Mouse (Mus musculus): ENCODE results near the gene 1700028J19Rik.
"Not testable (repeated sequence)": the region's sequence is repeated elsewhere in the genome, so short reads cannot be mapped to it uniquely, and the experiment has no call there.

1700028J19Rik gene

DNA sequence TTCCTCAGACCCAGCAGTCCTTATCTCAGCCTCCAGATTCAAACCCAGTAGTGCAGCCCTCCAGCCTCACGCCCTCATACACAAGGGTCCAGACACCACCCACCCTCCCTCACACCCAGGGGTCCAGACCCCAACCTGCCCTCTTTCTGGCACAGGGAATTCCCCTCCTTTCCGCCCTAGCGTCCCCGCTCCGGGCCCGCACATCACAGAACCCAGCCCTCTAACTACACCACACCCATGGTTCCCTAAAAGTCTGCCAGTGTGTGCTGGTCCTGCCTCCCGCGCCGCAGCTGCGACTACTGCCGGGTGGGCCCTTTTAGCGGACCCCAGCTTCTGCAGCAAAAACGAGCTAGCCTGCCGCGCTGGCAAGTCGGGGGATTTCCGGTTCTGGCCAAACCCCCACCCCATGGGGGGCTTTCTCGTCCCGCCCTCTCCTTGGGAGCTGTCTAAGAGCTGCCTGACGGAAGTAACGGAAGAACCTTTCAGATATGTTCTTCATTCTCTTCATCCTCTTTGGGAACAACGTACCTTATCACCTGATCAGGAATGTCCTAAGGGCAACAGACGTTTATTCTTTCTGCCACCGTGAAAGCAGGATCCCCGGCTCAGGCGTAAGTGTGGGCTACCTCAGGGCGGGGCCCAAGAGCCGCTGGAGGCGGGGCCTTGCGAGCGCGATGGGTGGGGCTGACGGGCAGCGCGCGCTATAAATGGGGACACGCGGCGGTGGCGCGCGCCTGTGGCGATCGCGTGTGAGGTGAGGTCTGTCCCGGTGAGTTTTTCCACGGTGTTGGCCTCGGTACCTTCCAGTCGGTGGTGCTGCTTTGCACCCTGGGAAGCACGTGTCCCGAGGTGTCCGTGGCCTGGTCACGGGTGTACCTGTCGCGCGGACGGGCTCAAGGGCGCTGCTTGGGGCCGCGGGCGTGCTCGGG lies at the start of gene 1700028J19Rik, which contains the start of gene 2410002F23Rik:
Gene 1700028J19Rik (minus strand): TSS at position 641 of the 929 bp plus-strand sequence.
Gene 2410002F23Rik (plus strand): TSS at position 668 of the 929 bp plus-strand sequence.
- peak; percentile 96 for DNase-seq

DNA sequence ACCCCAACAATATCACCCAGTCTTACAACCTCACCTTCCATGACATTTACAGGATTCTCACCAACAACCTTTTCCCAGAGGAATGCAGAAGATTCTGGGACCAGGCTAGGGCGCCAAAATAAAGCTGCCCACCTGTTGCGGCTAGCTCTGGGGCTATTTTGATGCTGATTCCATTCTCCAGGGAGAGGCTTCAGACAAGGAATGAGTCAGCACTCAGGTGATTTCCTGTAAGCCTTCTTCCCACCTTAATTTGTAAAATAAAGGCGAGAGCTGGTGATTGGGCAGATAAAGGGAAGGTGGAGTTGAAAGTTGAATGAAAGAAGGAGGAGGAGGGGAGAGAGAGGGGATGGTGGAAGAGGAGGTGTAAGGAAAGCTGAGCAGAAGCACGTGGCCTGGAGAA lies 44.9 kb upstream of the 1700028J19Rik start:
- no peak for DNase-seq

DNA sequence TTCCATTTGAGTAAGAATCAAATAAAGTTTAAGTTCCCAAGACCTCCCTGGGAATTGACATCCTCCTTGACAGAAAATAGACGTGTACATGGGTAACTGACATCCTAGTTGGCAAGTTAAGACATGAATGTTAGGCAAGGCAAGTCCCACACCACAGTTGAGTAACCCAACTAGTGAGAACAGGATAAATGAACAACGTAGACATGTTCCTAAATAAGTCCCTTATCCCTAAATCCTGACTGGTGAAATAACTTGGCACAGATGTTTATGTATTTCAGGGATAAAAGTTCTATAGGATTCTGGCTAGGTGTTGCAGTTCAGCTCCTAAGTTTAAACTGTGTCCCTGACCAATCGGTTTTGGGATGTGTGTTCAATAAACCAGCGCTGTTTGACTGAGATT lies 44.5 kb upstream of the 1700028J19Rik start:
- DNase-seq = no peak

DNA sequence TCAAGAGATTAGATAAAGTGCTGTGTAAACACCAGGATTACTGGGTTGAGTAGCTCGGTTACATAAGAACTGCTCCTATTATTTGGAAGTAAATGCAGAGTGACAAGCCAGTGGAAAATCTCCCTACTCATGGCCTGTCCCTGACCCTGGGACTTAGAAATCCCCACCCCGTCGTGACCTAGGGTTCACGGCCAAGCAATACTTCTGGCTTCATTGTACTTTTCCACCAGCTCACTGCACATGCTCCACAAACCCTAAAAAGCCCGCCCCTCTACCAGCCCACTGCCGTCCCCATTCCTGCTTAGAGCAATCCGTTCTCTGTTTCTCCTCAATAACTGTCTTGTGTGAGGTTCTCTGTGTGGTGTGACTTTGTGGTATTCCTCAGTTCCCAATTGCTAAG lies 41.3 kb upstream of the 1700028J19Rik start:
- no peak for DNase-seq

DNA sequence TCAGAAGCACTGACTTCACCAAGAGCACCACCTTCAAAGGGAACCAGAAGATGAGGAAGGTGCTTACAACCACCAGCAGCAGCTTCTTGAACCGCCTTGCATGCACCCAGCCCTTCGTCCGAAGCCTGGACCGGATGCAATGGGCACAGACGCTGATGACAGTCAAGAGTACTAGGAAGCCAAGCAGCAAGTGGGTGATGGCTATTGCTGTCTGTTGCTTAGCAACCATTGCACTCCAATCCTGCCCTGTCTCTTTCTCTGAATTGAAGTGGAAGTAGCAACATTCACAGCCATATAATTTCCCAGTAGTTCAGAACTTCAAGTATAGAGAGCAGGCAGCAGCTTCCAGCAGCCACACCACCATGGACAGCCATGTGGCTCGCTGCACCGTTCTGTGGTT lies 35.1 kb upstream of the 1700028J19Rik start:
- no peak for DNase-seq

DNA sequence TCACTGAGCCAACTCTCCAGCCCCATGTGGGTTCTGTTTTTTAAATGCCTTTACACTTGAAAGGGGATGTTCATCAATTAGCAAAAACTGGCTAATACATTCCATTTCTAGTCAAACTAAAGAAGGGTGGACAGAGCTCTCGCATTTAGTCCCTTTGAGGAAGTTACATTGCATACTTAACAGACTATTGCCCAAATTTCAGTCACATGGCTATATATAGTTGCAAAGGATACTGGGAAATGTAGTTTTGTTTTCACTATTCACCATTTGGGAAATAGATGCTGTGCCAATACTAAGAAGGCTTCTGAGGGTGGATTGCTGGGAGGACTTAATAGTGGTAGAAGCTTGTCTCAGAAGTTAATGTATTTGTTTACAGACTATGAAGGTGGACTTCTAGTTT lies 34.5 kb upstream of the 1700028J19Rik start:
- DNase-seq = no peak

DNA sequence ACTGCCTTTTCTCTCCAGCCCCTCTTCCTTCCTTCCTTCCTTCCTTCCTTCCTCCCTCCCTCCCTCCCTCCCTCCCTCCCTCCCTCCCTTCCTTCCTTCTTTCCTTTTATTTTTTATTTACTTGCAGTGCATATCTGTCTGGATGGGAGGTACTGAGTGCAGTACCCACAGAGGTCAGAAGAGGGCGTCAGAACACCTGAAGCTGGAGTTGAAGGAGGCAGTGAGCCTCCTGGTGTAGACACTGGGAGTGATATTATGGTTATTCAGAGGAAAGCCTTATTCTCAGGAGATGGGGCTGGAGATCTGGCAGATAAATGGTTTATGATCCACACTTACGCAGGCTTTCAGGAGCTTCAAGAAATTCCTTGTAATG lies 30.7 kb upstream of the 1700028J19Rik start:
- DNase-seq = peak; percentile 65

DNA sequence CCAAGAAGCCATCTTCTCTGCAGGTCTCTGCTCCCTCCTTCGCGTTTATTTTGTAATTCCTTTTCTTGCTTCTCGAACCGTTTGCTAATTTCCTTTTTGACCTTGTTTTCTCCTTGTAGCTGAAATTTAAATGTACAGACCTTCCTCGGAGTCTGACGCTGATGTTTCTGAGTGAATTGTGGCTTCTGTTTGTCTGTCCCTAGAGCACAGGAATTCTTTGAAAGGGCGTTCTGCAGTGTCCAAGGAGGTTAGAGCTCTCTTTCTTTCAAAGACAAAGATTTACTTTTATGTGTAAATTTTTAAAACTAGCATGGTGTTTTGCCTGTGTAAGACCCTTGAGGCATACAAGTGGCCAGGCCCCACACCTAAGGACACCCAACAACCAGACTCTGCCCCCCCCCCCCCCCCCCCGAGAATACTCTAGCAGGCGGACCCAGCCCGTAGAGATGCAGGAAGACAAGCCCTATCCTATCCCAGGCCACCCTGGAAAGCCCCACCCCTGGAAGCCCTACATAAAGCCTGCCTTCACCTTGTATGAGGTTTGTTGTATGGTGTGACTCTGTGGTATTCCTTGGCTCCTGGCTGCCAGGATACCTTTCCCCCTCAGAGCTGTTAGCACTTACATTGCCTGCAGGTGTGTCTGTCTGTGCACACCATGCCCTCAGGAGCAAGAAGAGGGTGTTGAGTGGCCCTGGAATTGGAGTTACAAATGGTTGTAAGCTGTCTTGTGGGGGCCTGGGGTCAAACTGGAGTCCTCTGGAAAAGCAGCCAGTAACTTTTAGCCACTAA lies 30.2 kb upstream of the 1700028J19Rik start:
- DNase-seq = no peak

DNA sequence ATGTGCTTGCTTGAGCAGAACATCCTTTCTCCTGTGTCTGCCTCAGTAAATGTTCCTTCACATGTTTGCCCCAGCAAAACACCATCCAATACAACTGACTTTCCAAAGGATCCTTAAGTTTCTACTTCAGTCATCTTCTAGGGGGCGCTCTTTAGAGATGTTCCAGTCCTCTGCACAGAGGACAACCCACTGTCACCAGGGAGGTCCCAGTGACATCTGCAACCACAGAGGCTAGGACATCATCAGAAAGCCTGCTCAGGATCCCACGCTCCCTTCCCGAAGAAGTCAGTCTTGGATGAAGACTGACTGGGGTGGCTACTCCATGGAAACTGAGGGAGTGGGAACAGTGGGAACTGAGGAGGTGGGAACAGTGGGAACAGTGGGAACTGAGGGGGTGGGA lies 29.1 kb upstream of the 1700028J19Rik start:
- DNase-seq = no peak

DNA sequence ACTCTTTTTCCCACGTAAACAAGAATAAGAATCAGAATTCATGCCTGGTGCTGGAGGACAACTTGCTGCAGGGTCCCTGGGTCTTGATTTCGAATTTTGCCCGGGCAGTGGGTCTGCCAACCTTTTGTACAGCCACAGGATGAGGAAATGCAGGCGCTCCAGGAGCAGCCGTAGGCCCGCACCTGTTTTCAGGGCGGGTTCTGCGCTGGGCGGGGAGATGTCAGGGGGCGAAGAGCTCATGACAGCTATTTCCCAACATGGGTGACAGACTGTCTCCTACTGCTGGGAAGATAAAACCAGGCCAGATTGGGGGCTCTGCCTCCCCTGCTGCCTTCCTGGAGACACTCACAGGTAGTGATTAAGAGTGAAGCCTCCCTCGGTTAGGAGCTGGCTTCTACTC lies 27.6 kb upstream of the 1700028J19Rik start:
- DNase-seq = no peak

DNA sequence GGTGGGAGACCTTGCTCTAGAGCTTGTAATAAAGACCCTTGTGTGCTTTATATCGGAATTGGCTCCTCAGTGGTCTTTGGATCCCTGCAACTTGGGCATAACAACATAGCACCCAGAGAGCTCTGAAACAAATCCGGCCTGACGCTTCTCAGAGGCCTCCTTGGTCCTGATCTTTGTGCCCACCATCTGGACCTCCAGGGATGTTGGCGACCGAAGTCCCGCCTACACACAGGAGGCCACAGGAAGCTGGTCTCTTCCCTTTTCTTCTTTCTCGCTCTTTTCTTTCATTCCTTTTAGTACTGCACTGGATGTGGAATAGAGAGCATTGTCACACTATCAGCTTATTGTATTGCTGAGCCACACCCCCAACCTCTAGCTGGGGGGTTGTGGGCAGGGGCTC lies 27.0 kb upstream of the 1700028J19Rik start:
- no peak for DNase-seq

DNA sequence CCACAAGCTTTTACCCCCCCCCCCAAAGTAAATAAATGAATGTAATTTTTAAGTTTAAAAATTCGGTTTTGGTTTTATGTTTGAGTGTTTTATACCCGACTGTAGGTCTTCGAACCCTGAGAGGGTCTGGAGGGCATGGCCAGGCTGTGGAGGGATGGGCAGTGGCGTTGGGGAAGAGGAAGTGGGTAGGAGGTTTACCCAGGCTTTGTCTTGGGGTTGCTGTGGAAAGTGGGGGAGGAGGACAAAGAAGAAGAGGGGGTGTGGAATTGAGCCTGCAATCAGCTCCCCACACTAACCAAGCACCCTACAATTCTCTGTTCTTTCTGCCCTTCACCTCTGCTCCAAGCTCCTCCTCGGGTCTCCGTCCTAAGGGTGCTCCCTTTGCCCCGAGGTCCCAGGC lies 26.1 kb upstream of the 1700028J19Rik start:
- DNase-seq = no peak

DNA sequence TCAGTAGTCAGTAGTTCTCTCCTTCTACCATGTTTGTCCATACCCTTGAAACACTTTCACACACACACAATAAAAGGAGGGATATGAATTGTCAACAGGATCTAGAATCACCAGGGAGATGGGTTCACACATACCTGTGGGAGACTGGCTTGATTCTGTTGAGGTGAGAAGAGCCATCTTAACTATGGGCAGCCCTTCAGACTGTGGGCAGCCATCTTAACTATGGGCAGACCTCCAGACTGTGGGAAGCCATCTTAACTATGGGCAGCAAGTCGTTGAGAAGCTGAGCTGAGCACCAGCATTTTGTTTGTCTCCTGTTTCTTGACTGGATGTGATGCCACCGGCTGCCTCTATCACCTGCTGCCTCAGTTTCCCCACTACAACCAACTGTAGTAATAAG lies 24.8 kb upstream of the 1700028J19Rik start:
- no peak for DNase-seq

DNA sequence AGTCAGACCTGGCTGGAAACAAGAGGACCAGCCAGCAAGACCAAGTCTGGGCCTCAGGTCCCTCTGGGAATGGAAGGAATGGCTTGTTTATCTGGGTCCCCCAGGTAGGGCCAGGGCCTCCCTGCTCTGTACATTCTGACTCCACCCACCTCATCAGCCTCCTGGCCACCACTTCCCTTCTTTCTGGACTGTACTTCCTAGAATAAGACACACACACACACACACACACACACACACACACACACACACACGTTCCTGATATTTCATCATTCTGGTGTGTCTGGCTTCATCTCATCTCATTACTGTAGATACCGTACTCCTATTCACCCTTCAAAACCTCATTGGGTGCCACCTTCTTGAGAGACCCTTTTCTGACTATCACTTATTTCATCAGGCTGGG lies 22.9 kb upstream of the 1700028J19Rik start:
- no peak for DNase-seq

DNA sequence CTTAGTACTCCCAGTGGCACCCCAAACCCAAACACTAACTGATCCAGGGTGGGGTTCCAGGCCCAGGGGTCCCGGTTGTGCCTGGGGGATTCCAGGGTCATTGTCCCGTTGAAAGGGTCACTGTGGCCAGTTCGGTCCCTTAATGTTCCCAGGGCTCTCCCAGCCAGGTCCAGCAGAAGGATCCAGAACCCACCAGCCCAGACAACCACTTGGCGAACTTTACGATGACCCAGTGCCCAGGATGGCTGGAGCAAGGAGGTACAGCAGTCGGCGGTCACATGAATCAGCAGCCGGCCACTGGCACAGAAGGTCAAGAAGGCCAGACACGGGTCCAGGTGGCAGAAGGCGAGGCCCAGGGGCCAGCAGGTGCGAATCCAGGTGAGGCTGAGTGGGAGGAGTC lies 21.6 kb upstream of the 1700028J19Rik start:
- no peak for DNase-seq

DNA sequence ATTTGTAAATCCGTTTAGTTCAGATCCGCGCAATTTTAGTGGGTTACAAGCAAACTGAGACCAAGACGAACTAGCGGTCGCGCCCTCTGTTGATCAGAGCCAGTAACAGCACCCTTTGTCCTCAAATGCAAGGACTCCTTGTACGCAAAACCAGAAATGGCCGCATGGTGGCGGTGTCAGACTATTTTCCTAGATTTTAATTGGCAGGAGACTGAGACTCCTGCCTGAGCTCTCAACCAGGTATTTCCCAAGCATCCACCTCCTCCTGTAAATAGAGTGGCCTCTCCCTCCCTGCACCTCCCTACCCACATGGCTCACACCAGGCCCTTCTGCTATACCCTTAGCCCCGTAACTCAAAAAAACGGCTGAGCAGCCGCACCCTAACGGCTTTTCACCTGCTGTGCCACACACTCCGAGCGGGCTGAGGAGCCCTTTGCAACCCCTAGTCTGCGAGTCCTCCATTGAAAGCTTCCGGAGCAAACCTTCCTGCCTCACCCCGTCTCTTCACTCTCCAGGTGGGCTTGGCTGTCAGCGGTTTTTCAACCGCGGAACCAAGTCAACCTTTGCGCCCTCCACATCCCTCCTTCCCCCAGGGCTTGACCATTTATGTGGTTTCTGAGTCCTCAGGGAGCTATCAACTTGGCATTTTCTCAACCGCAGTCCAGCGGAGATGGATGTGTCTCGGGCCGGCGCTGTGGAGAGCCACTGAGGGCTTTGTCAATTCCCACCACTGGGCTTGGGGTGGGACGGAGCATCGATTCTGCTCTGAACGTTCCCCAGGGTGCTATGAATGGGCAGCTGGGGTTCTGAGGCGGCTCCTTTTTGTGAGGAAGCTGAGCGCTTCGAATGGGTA lies 16.5 kb upstream of the 1700028J19Rik start:
- peak; percentile 96 for DNase-seq

DNA sequence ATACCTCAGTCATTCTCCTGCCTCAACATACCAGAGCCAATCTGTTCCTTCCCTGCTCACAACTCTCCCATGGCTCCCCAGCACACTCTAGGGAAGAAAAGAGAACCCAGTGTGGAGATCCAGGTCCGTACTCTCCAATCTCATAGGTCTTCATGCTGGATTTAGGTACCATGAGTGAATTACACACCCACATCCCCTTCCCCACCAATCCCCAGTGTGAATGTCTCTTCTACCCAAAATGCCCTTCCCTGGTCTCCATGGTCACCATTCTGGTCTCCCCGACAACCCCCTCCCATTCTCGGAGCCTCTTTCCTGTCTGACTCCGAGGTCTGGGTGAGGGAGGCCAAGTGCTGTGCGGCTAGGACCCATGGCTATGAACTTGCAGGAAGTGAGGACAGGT lies 14.7 kb upstream of the 1700028J19Rik start, which contains the start of gene Gm15517:
Gene Gm15517 (plus strand): TSS at position 301 of the 400 bp plus-strand sequence.
- no peak for DNase-seq

DNA sequence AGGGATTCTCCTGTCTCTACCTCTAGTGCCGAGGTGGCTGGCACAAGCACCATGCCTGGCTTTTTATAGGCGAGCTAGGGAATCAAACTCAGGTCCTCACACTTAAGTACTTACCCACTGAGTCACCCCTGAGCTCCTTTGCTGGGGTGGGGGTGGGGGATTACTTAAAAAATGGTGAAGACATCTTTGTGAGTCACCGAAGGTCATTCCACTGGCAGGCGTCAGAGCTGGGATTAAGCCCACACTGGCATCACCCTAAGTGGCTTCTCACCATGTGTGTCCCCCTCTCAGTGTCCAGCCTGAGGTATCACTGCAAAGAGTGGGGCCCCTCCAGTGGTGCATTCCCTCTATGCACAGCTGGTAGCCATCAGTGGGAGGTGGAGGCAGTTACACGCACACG lies 13.9 kb upstream of the 1700028J19Rik start:
- no peak for DNase-seq

DNA sequence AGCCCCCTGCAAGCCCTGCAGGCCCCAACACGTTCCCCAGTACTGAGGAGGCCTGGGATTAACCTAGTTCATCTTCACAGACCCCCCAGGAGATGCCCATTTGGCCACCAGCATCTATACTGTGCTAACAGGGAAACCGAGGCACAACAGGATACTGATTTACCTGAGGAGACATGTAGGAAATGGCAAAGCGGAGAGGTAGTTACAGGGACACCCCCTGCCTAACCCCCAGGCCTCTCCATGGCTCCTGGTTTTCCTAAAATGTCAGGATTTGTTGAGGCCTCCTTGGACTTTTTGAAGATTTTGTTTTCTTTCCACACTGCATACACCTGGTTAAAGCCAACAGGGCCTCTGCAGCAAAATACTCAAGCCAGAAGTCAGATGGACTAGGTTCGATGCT lies 10.8 kb upstream of the 1700028J19Rik start, which contains the start of gene Acp4:
Gene Acp4 (minus strand): TSS at position 101 of the 400 bp plus-strand sequence.
- no peak for DNase-seq

DNA sequence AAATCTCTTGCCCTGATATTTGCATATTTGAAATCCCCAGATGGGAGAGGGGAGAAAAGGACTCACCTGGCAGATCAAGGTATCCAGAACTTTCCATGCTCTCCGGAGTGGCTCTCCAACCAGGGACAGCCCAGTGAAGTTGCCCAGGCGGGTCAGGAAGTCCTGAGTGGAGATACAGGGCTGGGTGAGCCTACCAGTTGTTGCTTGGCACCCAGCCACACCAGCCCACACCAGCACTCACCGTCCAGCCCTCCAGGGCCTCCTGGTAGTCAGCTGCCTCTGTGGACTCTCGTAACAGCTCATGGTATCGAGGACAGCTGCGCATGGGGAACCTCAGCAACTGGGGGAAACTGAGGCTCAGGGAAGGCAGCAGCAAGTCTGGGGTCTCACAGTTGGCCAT lies 8.4 kb upstream of the 1700028J19Rik start:
- no peak for DNase-seq

DNA sequence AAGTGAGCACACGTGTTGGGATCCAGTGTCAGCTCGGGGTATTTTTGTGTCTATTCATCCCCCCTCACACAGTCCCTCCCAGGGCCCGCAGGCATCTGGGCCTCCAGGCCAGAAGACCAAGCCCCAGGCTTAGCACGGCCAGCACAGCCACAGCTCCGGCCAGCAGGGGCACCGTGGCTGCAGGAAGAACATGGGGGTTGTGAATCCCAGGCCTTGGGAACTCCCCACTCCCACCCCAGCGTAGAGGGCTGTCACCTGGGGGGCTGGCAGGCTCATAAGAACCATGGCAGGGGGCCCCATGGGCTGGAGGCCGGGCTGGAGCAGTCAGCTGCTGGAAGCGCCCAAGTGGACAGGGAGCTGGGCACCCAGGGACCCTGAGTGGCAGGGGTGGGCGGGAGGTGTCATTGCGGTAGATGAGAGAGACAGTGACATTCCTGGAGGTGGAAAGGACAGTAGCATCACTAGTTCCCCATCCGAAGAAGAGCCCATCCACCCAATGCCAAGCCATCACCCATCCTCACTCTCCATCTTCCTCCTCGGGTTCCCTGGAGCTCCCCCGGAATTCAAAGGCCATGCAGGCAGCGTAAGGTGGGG lies 6.6 kb upstream of the 1700028J19Rik start:
- DNase-seq = no peak

DNA sequence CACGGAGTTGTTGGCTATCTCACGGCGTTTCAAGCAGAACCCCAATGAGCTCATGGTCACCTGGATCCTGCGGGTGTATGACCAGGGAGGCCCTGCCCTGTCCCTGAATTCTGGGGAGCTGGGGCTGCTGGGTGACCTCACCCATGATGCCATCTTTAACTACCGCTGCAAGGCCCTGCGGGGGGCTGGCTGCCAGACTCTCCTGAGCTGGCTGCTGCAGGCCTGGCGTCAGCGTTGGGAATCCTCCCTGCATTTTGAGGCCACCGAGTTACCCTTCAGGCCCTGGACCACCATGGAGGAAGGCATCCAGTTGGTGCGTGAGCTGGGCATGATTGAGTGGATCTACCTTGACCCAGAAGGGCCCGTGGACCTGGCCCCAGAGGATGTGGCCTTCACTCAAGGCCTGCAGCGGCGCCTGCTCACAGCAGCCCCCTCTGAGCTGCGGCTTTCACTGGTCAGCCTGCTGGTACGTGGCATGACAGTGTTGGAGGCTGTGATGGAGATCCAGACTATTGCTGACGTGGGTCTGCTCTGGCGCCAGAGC lies 4.3 kb upstream of the 1700028J19Rik start:
- not testable (repeated sequence) for DNase-seq

Measured in thymus, postnatal 4 days (tissue).